17 mouse cellular contexts compared by ENCODE assay signal in the genomic region with DNA sequence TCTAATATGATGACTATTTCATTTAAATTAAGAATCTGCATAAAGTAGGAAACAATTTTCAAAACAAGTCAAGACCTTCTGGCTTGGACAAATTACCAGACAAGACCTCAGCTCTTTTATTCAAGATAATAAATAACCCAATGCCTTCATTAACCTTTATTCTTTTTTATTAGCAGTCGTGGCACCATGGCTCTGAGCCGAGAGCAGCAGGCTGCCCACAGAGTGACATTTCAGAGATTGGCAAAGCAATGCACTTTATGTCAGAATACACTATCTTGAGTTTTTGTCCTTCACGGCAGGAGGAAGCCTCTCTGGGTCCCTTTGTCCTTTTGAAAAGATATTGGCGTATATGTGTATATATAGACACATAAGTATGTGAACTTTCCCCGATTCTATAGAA.
DNase-seq lines count a peak whose midpoint lies in the region; ATAC-seq and TF ChIP-seq lines count a peak whose summit lies in the region.
"Had no signal": no experiment of that assay in that cellular context is flagged by ENCODE, and none has a peak within 500 bp of the region (broad histone marks: within the 10 kb centered on the region; RNA-seq: fewer than 3 reads in every experiment).

No protein-coding gene starts in this region.

- no peaks in the 10 kb centered on the region for H3K27me3 ChIP-seq in midbrain, embryonic 14.5 days (ENCODE audit: control insufficient read depth, insufficient read depth, low read length)
- H3K27me3 ChIP-seq in midbrain, embryonic 10.5 days (ENCODE audit: low read depth, poor library complexity, severe bottlenecking): no peaks in the 10 kb centered on the region
- H3K27me3 ChIP-seq in cerebellum, adult 2 months (ENCODE audit: control insufficient read depth, insufficient read depth, low read length): no peaks in the 10 kb centered on the region
- H3K27me3 ChIP-seq in liver, embryonic 11.5 days (replicated peaks; ENCODE audit: control insufficient read depth, insufficient read depth, low read length): no peaks in the 10 kb centered on the region
- H3K27me3 ChIP-seq: embryonic facial prominence, embryonic 12.5 days; forebrain, embryonic 15.5 days; heart, embryonic 13.5 days had no signal

- no peak overlapping the region for H3K4me2 ChIP-seq in midbrain, embryonic 14.5 days (ENCODE audit: low read length)
- H3K4me2 ChIP-seq in liver, embryonic 11.5 days: no peak overlapping the region
- H3K4me2 ChIP-seq: embryonic facial prominence, embryonic 12.5 days; forebrain, embryonic 15.5 days; heart, embryonic 13.5 days had no signal

- no peak overlapping the region for H3K27ac ChIP-seq in midbrain, embryonic 14.5 days (replicated peaks; ENCODE audit: low read depth, low read length)
- H3K27ac ChIP-seq in midbrain, embryonic 10.5 days (replicated peaks): no peak overlapping the region
- H3K27ac ChIP-seq in cerebellum, adult 2 months (ENCODE audit: insufficient read depth, low read length): no peak overlapping the region
- no peak overlapping the region for H3K27ac ChIP-seq in liver, embryonic 11.5 days (ENCODE audit: low read depth, low read length)
- H3K27ac ChIP-seq: embryonic facial prominence, embryonic 12.5 days; forebrain, embryonic 15.5 days; heart, embryonic 13.5 days had no signal

- no peak overlapping the region for H3K4me3 ChIP-seq in midbrain, embryonic 14.5 days (replicated peaks; ENCODE audit: low read depth, low read length)
- no peak overlapping the region for H3K4me3 ChIP-seq in midbrain, embryonic 10.5 days
- no peak overlapping the region for H3K4me3 ChIP-seq in cerebellum, adult 2 months (replicated peaks; ENCODE audit: insufficient read depth, low read depth, low read length)
- no peak overlapping the region for H3K4me3 ChIP-seq in liver, embryonic 11.5 days (ENCODE audit: low read depth, low read length)
- H3K4me3 ChIP-seq: embryonic facial prominence, embryonic 12.5 days; forebrain, embryonic 15.5 days; heart, embryonic 13.5 days had no signal

- intact Hi-C loops in gastrocnemius, postnatal 36 days (cut with DNase I): no loop called here

- peak; percentile 1 for DNase-seq in midbrain, embryonic 14.5 days
- no peak for DNase-seq in midbrain, embryonic 10.5 days (ENCODE audit: low spot score)
- DNase-seq in cerebellum, adult 2 months: peak; percentile 16 to 51
- DNase-seq in cerebellum, postnatal 14 days: peak; percentile 28 to 50
- no peak for DNase-seq in layer of hippocampus, adult 9-10 months (ENCODE audit: low spot score)
- no peak for DNase-seq in liver, embryonic 11.5 days (ENCODE audit: low spot score)
- no peak for DNase-seq in gastrocnemius, postnatal 36 days
- DNase-seq: adrenal gland, adult 8-10 months; adrenal gland, postnatal 36 days; gastrocnemius, postnatal 10 days; heart, postnatal 36 days; kidney, adult 11 months; kidney, adult 9 months had no signal

- no peaks in the 10 kb centered on the region for H3K9me3 ChIP-seq in midbrain, embryonic 14.5 days (ENCODE audit: control insufficient read depth, low read length)
- H3K9me3 ChIP-seq in midbrain, embryonic 10.5 days (replicated peaks): no peaks in the 10 kb centered on the region
- no peaks in the 10 kb centered on the region for H3K9me3 ChIP-seq in liver, embryonic 11.5 days (ENCODE audit: control insufficient read depth, low read length)
- H3K9me3 ChIP-seq: embryonic facial prominence, embryonic 12.5 days; forebrain, embryonic 15.5 days; heart, embryonic 13.5 days had no signal

- WGBS in midbrain, embryonic 14.5 days: 77% methylated on average over 5 of the region's 5 CpGs
- 94% methylated on average over 5 of the region's 5 CpGs for WGBS in midbrain, embryonic 10.5 days
- WGBS in cerebellum, adult 2 months: 10% methylated on average over 5 of the region's 5 CpGs
- 82% methylated on average over 5 of the region's 5 CpGs for WGBS in liver, embryonic 11.5 days

- no peaks in the 10 kb centered on the region for H3K4me1 ChIP-seq in midbrain, embryonic 14.5 days (ENCODE audit: control insufficient read depth, insufficient read depth, low read length)
- no peaks in the 10 kb centered on the region for H3K4me1 ChIP-seq in midbrain, embryonic 10.5 days
- H3K4me1 ChIP-seq in cerebellum, adult 2 months (ENCODE audit: control insufficient read depth, insufficient read depth, low read length): no peaks in the 10 kb centered on the region
- H3K4me1 ChIP-seq in liver, embryonic 11.5 days (replicated peaks; ENCODE audit: control insufficient read depth, insufficient read depth, low read length): no peaks in the 10 kb centered on the region
- H3K4me1 ChIP-seq: embryonic facial prominence, embryonic 12.5 days; forebrain, embryonic 15.5 days; heart, embryonic 13.5 days had no signal

- ATAC-seq in midbrain, embryonic 14.5 days (ENCODE audit: low FRiP score, low TSS enrichment): no peak
- no peak for ATAC-seq in liver, embryonic 11.5 days (replicated peaks; ENCODE audit: low FRiP score)
- ATAC-seq: forebrain, embryonic 15.5 days; hindbrain, embryonic 16.5 days had no signal

- no peaks in the 10 kb centered on the region for H3K36me3 ChIP-seq in midbrain, embryonic 14.5 days (ENCODE audit: control insufficient read depth, insufficient read depth, low read length)
- no peaks in the 10 kb centered on the region for H3K36me3 ChIP-seq in midbrain, embryonic 10.5 days
- H3K36me3 ChIP-seq in liver, embryonic 11.5 days (ENCODE audit: control insufficient read depth, insufficient read depth, low read length): no peaks in the 10 kb centered on the region
- H3K36me3 ChIP-seq: embryonic facial prominence, embryonic 12.5 days; forebrain, embryonic 15.5 days; heart, embryonic 13.5 days had no signal

- H3K9ac ChIP-seq in midbrain, embryonic 14.5 days (replicated peaks; ENCODE audit: low read length): no peak overlapping the region
- H3K9ac ChIP-seq in liver, embryonic 11.5 days (ENCODE audit: low read depth, low read length): no peak overlapping the region
- H3K9ac ChIP-seq: embryonic facial prominence, embryonic 12.5 days; forebrain, embryonic 15.5 days; heart, embryonic 13.5 days had no signal

- TF ChIP-seq CTCF in cerebellum, adult 2 months (IDR thresholded peaks at IDR 0.05; ENCODE audit: borderline replicate concordance, insufficient read depth, low read depth, low read length): no peak

- TF ChIP-seq POLR2A in cerebellum, adult 2 months (IDR thresholded peaks at IDR 0.05; ENCODE audit: borderline replicate concordance, insufficient read depth, low read length): no peak

Comparison
In these comparisons a context has a peak if more than half of its experiments do, and no peak if none do; other contexts are left out.
1. DNase-seq: peak in midbrain, embryonic 14.5 days (single experiment), cerebellum, adult 2 months (2 of 2) and cerebellum, postnatal 14 days (2 of 2); none in midbrain, embryonic 10.5 days (single experiment), layer of hippocampus, adult 9-10 months (single experiment), liver, embryonic 11.5 days (single experiment) and gastrocnemius, postnatal 36 days (0 of 2).